Mouse (Mus musculus) midbrain, embryonic 11.5 days (tissue): ENCODE data around the gene Pbrm1. TPM values are rescaled to one million over a fixed set of nuclear protein-coding genes. Genes with fewer than 3 reads are reported as not detected.

Experiments used
- ATAC-seq: fragments of 200-750 bp; cut with Nextera tagmentation; 2 replicates; pipeline ENCODE4 v1.8.0; 2017; ENCODE audit warnings: moderate TSS enrichment, moderate library complexity; ENCODE audit not compliant: low FRiP score
- DNase-seq: peaks from one replicate; pipeline ENCODE4 v3.0.0; 2015; ENCODE audit warnings: low spot score; ENCODE audit errors: missing footprints
- H3K27ac ChIP-seq: fragments of 300-500 bp; sonication (generic); 2 replicates; pipeline ENCODE4 v1.5.1; 2014; ENCODE audit warnings: low read depth, low read length
- H3K27me3 ChIP-seq: fragments of 300-500 bp; sonication (generic); 2 replicates; pipeline ENCODE4 v1.6.1; 2014; ENCODE audit warnings: mild to moderate bottlenecking, low read length, moderate library complexity, mixed read lengths; ENCODE audit not compliant: control insufficient read depth, insufficient read depth
- H3K36me3 ChIP-seq: fragments of 300-500 bp; sonication (generic); 2 replicates; pipeline ENCODE4 v1.6.1; 2014; ENCODE audit warnings: mild to moderate bottlenecking, low read length, moderate library complexity, mixed read lengths; ENCODE audit not compliant: control insufficient read depth, insufficient read depth
- H3K4me1 ChIP-seq: fragments of 300-500 bp; sonication (generic); 2 replicates; pipeline ENCODE4 v1.6.1; 2014; ENCODE audit warnings: low read length; ENCODE audit not compliant: control insufficient read depth, insufficient read depth
- H3K4me2 ChIP-seq: fragments of 300-500 bp; sonication (generic); 2 replicates; pipeline ENCODE4 v1.6.1; 2014; ENCODE audit warnings: mild to moderate bottlenecking, moderate library complexity
- H3K4me3 ChIP-seq: fragments of 300-500 bp; sonication (generic); 2 replicates; pipeline ENCODE4 v1.5.1; 2014; ENCODE audit warnings: low read depth, low read length
- H3K9ac ChIP-seq: fragments of 300-500 bp; sonication (generic); 2 replicates; pipeline ENCODE4 v1.6.1; 2014; ENCODE audit warnings: low read length
- H3K9me3 ChIP-seq: fragments of 300-500 bp; sonication (generic); 2 replicates; pipeline ENCODE4 v1.6.1; 2016; ENCODE audit warnings: low read length; ENCODE audit not compliant: control insufficient read depth
- WGBS: fragments of 180-500 bp; shearing (Covaris S2); extraction: QIAGEN DNeasy Blood & Tissue Kit; methylation state at CpG from one replicate; pipeline ENCODE4 v1.1.7; 2014; 5-methylcytosine and 5-hydroxymethylcytosine counted together
- polyA plus RNA-seq: library from polyadenylated mRNA; unstranded; fragments of >200 nt; fragmentation: Nextera tagmentation; extraction: Ambion mirVana; gene quantifications from 2 replicates; pipeline ENCODE4 v1.2.1, GENCODE M21; 2014

Pbrm1 gene
- polyA plus RNA-seq, 1 experiment from 2014 or later, result 134 TPM

- ATAC-seq, result no peak
- DNase-seq, result no peak
- H3K36me3 ChIP-seq, result peaks cover 45% of the 10 kb centered on the region
These were observed 116.8 kb downstream of the Pbrm1 start for GRCm38 (mm10) chr14:31135495-31136410.

DNA sequence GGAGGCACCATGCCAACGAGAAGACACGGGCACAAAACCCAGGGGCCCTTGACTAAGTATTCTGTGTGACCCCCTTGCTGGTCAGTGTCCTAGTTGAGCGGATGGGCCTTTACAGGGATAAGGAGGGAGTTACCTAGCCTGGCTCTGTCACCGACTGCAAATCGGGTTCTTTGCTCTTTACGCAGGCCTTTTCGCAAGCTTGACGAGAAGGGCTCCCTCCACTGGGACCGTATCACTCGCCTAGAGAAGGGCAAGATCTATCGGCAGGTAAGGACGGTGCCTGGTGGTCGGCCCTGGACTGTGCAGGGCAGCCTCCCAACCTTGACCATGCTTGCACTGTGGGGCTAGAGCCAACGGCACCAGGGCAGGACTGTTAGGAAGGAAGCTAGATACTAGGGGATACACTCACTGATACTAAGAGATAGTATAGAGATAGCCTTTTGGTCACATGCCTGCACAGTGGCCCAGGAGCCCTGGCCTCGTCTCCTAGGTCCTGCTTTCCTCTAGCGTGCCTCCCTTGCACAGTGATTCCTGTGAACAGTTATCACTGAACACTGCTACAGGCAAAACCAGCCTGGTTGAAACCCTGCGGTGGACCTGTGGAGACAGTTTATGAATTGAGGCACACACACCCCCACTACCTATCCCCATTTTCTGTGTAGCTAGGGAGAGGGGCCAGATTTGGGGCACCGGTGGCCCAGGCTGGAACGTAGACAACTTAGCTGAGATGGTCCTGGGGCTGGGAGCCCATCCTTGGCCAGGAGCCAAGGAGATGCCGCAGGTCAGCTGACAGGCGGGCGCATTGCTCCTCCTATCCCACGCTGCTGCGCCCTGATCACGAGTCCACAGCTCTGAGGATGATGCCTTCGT, 117.7 kb downstream of the Pbrm1 start:
- H3K9me3 ChIP-seq, result no peaks in the 10 kb centered on the region
- 91% methylated on average over 26 of the region's 26 CpGs for WGBS

More at GRCm38 (mm10) chr14:31135495-31136410, 116.8 kb downstream of the Pbrm1 start:
- H3K27me3 ChIP-seq, result no peaks in the 10 kb centered on the region
- no peaks in the 10 kb centered on the region for H3K9me3 ChIP-seq
- WGBS, result 95% methylated on average over 34 of the region's 34 CpGs
- H3K9ac ChIP-seq, result no peak overlapping the region
- H3K27ac ChIP-seq, result no peak overlapping the region
- H3K4me2 ChIP-seq, result no peak overlapping the region
- no peak overlapping the region for H3K4me3 ChIP-seq
- peaks cover 16% of the 10 kb centered on the region for H3K4me1 ChIP-seq

GRCm38 (mm10) chr14:31137281-31137595, 118.3 kb downstream of the Pbrm1 start:
- no peak overlapping the region for H3K4me3 ChIP-seq
- no peak overlapping the region for H3K9ac ChIP-seq
- no peaks in the 10 kb centered on the region for H3K9me3 ChIP-seq
- no peak overlapping the region for H3K27ac ChIP-seq
- H3K4me1 ChIP-seq, result peaks cover 12% of the 10 kb centered on the region
- WGBS, result 91% methylated on average over 10 of the region's 10 CpGs
- no peaks in the 10 kb centered on the region for H3K27me3 ChIP-seq
- no peak for DNase-seq
- H3K36me3 ChIP-seq, result peaks cover 45% of the 10 kb centered on the region
- no peak for ATAC-seq
- no peak overlapping the region for H3K4me2 ChIP-seq

More for the DNA sequence above, 117.7 kb downstream of the Pbrm1 start:
- Histone ChIP-seq H3K27me3 (no peaks in the 10 kb centered on the region), H3K27ac (no peak overlapping the region), H3K4me3 (no peak overlapping the region), H3K36me3 (peaks cover 45% of the 10 kb centered on the region), H3K9ac (no peak overlapping the region), H3K4me2 (no peak overlapping the region), H3K4me1 (peaks cover 16% of the 10 kb centered on the region)
- ATAC-seq (no peak), DNase-seq (no peak)

GRCm38 (mm10) chr14:31137791-31138190, 118.9 kb downstream of the Pbrm1 start:
- Histone ChIP-seq H3K36me3 (peaks cover 48% of the 10 kb centered on the region), H3K4me2 (no peak overlapping the region), H3K27ac (no peak overlapping the region), H3K4me1 (peaks cover 6% of the 10 kb centered on the region), H3K9me3 (no peaks in the 10 kb centered on the region), H3K27me3 (no peaks in the 10 kb centered on the region), H3K9ac (no peak overlapping the region), H3K4me3 (no peak overlapping the region)
- 92% methylated on average over 11 of the region's 11 CpGs for WGBS
- ATAC-seq, result no peak
- DNase-seq, result no peak

DNA sequence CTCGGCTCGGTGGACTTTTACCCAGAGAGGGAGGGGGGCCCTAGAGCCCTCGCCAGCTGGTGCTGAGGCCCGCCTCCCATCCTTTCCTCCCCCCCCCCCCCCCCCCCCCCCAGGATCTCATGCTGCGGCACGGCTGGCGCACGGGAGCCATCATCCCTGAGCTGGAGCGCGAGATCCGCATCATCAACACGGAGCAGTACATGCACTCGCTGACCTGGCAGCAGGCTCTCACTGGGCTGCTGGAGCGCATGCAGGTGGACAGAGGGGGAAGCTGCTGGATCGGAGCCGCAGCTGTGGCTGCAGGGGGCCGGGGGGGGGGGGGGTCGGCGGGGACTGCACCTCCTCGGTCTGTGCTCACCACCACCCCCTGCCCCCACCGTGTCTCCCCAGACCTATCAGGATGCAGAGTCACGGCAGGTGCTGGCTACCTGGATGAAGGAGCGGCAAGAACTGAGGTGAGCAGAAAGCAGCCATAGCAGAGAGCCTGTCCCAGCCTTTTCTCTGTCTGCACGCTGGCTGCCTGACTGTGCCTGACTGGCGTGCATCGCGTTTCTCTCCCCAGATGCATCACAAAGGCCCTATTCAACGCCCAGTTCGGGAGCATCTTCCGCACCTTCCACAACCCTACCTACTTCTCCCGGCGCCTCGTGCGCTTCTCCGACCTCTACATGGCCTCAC, 119.4 kb downstream of the Pbrm1 start:
- Histone ChIP-seq H3K9ac (no peak overlapping the region), H3K9me3 (no peaks in the 10 kb centered on the region), H3K27ac (no peak overlapping the region), H3K4me1 (peaks cover under 1% of the 10 kb centered on the region), H3K36me3 (peaks cover 48% of the 10 kb centered on the region), H3K4me2 (no peak overlapping the region), H3K4me3 (no peak overlapping the region), H3K27me3 (no peaks in the 10 kb centered on the region)
- no peak for DNase-seq
- 90% methylated on average over 29 of the region's 35 CpGs for WGBS
- ATAC-seq, result no peak

DNA sequence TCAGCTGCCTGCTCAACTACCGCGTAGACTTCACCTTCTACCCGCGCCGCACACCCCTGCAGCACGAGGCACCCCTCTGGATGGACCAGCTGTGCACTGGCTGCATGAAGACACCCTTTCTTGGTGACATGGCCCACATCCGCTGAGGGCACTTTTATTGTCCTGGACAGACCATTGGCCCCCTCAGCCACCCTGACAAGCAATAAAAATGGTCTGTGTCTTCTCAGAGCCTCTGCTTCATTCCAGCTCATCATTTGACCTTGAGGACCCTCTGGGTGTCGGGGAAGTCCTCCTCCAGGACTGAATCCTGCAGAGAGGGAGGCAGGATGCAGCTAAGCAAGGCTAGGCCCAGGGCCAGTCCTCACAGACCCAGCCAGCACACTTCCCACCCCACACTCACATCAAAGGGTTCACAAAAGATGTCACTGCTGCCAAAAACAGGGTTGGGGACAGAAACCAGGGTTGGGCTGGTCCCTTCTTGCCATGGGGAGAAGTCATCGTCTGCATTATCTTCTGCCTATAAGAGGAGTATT, 120.0 kb downstream of the Pbrm1 start:
- DNase-seq (no peak), ATAC-seq (no peak)
- peaks cover 48% of the 10 kb centered on the region for H3K36me3 ChIP-seq
- no peak overlapping the region for H3K4me2 ChIP-seq
- H3K27me3 ChIP-seq, result no peaks in the 10 kb centered on the region
- no peaks in the 10 kb centered on the region for H3K9me3 ChIP-seq
- no peak overlapping the region for H3K27ac ChIP-seq
- H3K9ac ChIP-seq, result no peak overlapping the region
- no peaks in the 10 kb centered on the region for H3K4me1 ChIP-seq
- no peak overlapping the region for H3K4me3 ChIP-seq
- 95% methylated on average over 9 of the region's 9 CpGs for WGBS

GRCm38 (mm10) chr14:31139666-31140065, 120.7 kb downstream of the Pbrm1 start:
- H3K27me3 ChIP-seq, result no peaks in the 10 kb centered on the region
- no peak overlapping the region for H3K27ac ChIP-seq
- no peaks in the 10 kb centered on the region for H3K9me3 ChIP-seq
- H3K4me1 ChIP-seq, result no peaks in the 10 kb centered on the region
- no peak overlapping the region for H3K4me2 ChIP-seq
- 91% methylated on average over 12 of the region's 12 CpGs for WGBS
- ATAC-seq, result no peak
- no peak for DNase-seq
- H3K9ac ChIP-seq, result no peak overlapping the region
- H3K4me3 ChIP-seq, result no peak overlapping the region
- H3K36me3 ChIP-seq, result peaks cover 48% of the 10 kb centered on the region

- DNase-seq (no peak), ATAC-seq (no peak)
- H3K36me3 ChIP-seq, result peaks cover 47% of the 10 kb centered on the region
- H3K9me3 ChIP-seq, result no peaks in the 10 kb centered on the region
- no peak overlapping the region for H3K9ac ChIP-seq
- no peak overlapping the region for H3K4me2 ChIP-seq
- H3K27me3 ChIP-seq, result no peaks in the 10 kb centered on the region
- 96% methylated on average over 15 of the region's 15 CpGs for WGBS
- H3K4me3 ChIP-seq, result no peak overlapping the region
- no peak overlapping the region for H3K27ac ChIP-seq
- no peaks in the 10 kb centered on the region for H3K4me1 ChIP-seq
These were observed 121.2 kb downstream of the Pbrm1 start for GRCm38 (mm10) chr14:31140141-31140540.
